28 mouse cellular contexts compared by ENCODE assay signal in genomic region chr2:147053229-147053892, GRCm38 (mm10). TPM values are rescaled to one million over a fixed set of nuclear protein-coding genes. Genes with fewer than 3 reads are reported as not detected.
DNase-seq lines count a peak whose midpoint lies in the region; ATAC-seq and TF ChIP-seq lines count a peak whose summit lies in the region.
"Had no signal": no experiment of that assay in that cellular context is flagged by ENCODE, and none has a peak within 500 bp of the region (broad histone marks: within the 10 kb centered on the region; RNA-seq: fewer than 3 reads in every experiment).

No protein-coding gene starts in this region.

- H3K9me3 ChIP-seq in liver, embryonic 12.5 days (replicated peaks): no peaks in the 10 kb centered on the region
- H3K9me3 ChIP-seq in intestine, embryonic 15.5 days: no peaks in the 10 kb centered on the region
- no peaks in the 10 kb centered on the region for H3K9me3 ChIP-seq in intestine, postnatal 0 days (ENCODE audit: control insufficient read depth)
- H3K9me3 ChIP-seq: embryonic facial prominence, embryonic 10.5 days; embryonic facial prominence, embryonic 12.5 days; forebrain, embryonic 13.5 days; forebrain, embryonic 15.5 days; G1E had no signal

- no peak overlapping the region for H3K4me2 ChIP-seq in liver, embryonic 12.5 days
- H3K4me2 ChIP-seq in intestine, embryonic 15.5 days (replicated peaks): no peak overlapping the region
- no peak overlapping the region for H3K4me2 ChIP-seq in intestine, postnatal 0 days (replicated peaks; ENCODE audit: low read depth)
- H3K4me2 ChIP-seq: embryonic facial prominence, embryonic 12.5 days; forebrain, embryonic 13.5 days; forebrain, embryonic 15.5 days had no signal

- no peak overlapping the region for H3K9ac ChIP-seq in liver, adult 2 months (ENCODE audit: low read depth, low read length)
- no peak overlapping the region for H3K9ac ChIP-seq in liver, embryonic 12.5 days
- no peak overlapping the region for H3K9ac ChIP-seq in intestine, embryonic 15.5 days
- H3K9ac ChIP-seq in intestine, postnatal 0 days (ENCODE audit: low read depth, low read length): no peak overlapping the region
- H3K9ac ChIP-seq: embryonic facial prominence, embryonic 12.5 days; forebrain, embryonic 13.5 days; forebrain, embryonic 15.5 days; forebrain, postnatal 0 days had no signal

- DNase-seq in liver, adult 2 months (ENCODE audit: extremely low read depth, low read depth, low spot score): peak; percentile 26
- peak; percentile 4 for DNase-seq in NIH3T3 (ENCODE audit: low read depth)
- DNase-seq in ovary, postnatal 36 days (ENCODE audit: low spot score): no peak
- DNase-seq in gastrocnemius, postnatal 10 days: no peak
- DNase-seq in left cerebral cortex, postnatal 4 days: no peak
- DNase-seq: adrenal gland, adult 2 months; adrenal gland, postnatal 10 days; adrenal gland, postnatal 25 days; B cell, adult 2 months; cerebellum, adult 11-12 months; cerebellum, adult 2 months; cerebellum, adult 9-10 months; cerebellum, postnatal 10 days; cerebellum, postnatal 25 days; forebrain, postnatal 0 days had no signal

- no peak for ATAC-seq in liver, embryonic 12.5 days
- peak; percentile 82 for ATAC-seq in intestine, embryonic 15.5 days
- ATAC-seq in intestine, postnatal 0 days: peak; percentile 87
- ATAC-seq: CD4-positive, CD25-positive, alpha-beta regulatory T cell, adult 4 months; forebrain, embryonic 13.5 days; forebrain, embryonic 15.5 days; forebrain, postnatal 0 days had no signal

- peaks cover 60% of the 10 kb centered on the region for H3K36me3 ChIP-seq in liver, adult 2 months (ENCODE audit: control insufficient read depth, insufficient read depth, low read length)
- peaks cover 65% of the 10 kb centered on the region for H3K36me3 ChIP-seq in liver, embryonic 12.5 days
- peaks cover 4% of the 10 kb centered on the region; the same call in 1 of the 2 replicates for H3K36me3 ChIP-seq in intestine, embryonic 15.5 days
- peaks cover 48% of the 10 kb centered on the region for H3K36me3 ChIP-seq in intestine, postnatal 0 days (ENCODE audit: control insufficient read depth, insufficient read depth)

- WGBS in liver, adult 2 months: 41% methylated on average over 2 of the region's 2 CpGs
- 75% methylated on average over 2 of the region's 2 CpGs for WGBS in liver, embryonic 12.5 days (ENCODE audit: insufficient replicate concordance)
- WGBS in intestine, embryonic 15.5 days: 65% methylated on average over 2 of the region's 2 CpGs
- WGBS in intestine, postnatal 0 days: 50% methylated on average over 2 of the region's 2 CpGs

- no peak for TF ChIP-seq POLR2A in liver, adult 2 months (IDR thresholded peaks at IDR 0.05; ENCODE audit: extremely low read depth, insufficient read depth, low read length)

- H3K27ac ChIP-seq in liver, adult 2 months (replicated peaks; ENCODE audit: insufficient read depth, low read depth, low read length): no peak overlapping the region
- H3K27ac ChIP-seq in liver, embryonic 12.5 days: no peak overlapping the region
- H3K27ac ChIP-seq in intestine, embryonic 15.5 days: no peak overlapping the region
- H3K27ac ChIP-seq in intestine, postnatal 0 days (ENCODE audit: low read depth, low read length): no peak overlapping the region; the same call in 1 of the 2 replicates
- H3K27ac ChIP-seq: embryonic facial prominence, embryonic 10.5 days; embryonic facial prominence, embryonic 12.5 days; forebrain, embryonic 13.5 days; forebrain, embryonic 15.5 days had no signal

- H3K79me2 ChIP-seq in liver, adult 2 months (ENCODE audit: control insufficient read depth, insufficient read depth, low read length): no peaks in the 10 kb centered on the region; the same call in 1 of the 2 replicates

- H3K4me1 ChIP-seq in liver, adult 2 months (ENCODE audit: control insufficient read depth, insufficient read depth, low read length): no peaks in the 10 kb centered on the region
- H3K4me1 ChIP-seq in liver, embryonic 12.5 days: no peaks in the 10 kb centered on the region
- no peaks in the 10 kb centered on the region for H3K4me1 ChIP-seq in intestine, embryonic 15.5 days (replicated peaks)
- H3K4me1 ChIP-seq in intestine, postnatal 0 days (replicated peaks; ENCODE audit: control insufficient read depth, insufficient read depth, low read length): no peaks in the 10 kb centered on the region; the same call in 1 of the 2 replicates
- H3K4me1 ChIP-seq: embryonic facial prominence, embryonic 10.5 days; embryonic facial prominence, embryonic 12.5 days; forebrain, embryonic 13.5 days; forebrain, embryonic 15.5 days had no signal

- H3K27me3 ChIP-seq in liver, adult 2 months (ENCODE audit: control insufficient read depth, insufficient read depth, low read length): no peaks in the 10 kb centered on the region
- no peaks in the 10 kb centered on the region for H3K27me3 ChIP-seq in liver, embryonic 12.5 days (replicated peaks)
- no peaks in the 10 kb centered on the region for H3K27me3 ChIP-seq in intestine, embryonic 15.5 days (replicated peaks)
- no peaks in the 10 kb centered on the region for H3K27me3 ChIP-seq in intestine, postnatal 0 days (replicated peaks; ENCODE audit: control insufficient read depth, insufficient read depth, low read length)
- H3K27me3 ChIP-seq: CH12.LX; embryonic facial prominence, embryonic 12.5 days; forebrain, embryonic 13.5 days; forebrain, embryonic 15.5 days had no signal

- TF ChIP-seq CTCF in liver, adult 2 months (IDR thresholded peaks at IDR 0.05; ENCODE audit: low read depth, low read length): no peak
- TF ChIP-seq CTCF in intestine, postnatal 0 days (IDR thresholded peaks at IDR 0.05; ENCODE audit: low read depth): no peak

- intact Hi-C loops in left cerebral cortex, postnatal 4 days (cut with DNase I): no loop called here

- no peak overlapping the region for H3K4me3 ChIP-seq in liver, adult 2 months (ENCODE audit: insufficient read depth, low read depth, low read length)
- H3K4me3 ChIP-seq in liver, embryonic 12.5 days: no peak overlapping the region
- H3K4me3 ChIP-seq in intestine, embryonic 15.5 days (replicated peaks): no peak overlapping the region
- no peak overlapping the region for H3K4me3 ChIP-seq in intestine, postnatal 0 days (ENCODE audit: low read depth, low read length)
- H3K4me3 ChIP-seq: embryonic facial prominence, embryonic 10.5 days; embryonic facial prominence, embryonic 12.5 days; forebrain, embryonic 13.5 days; forebrain, embryonic 15.5 days had no signal

RNA-seq across cellular contexts. Expression of gene Nkx2-4, which starts 31.9 kb away (rescaled TPM):
- total RNA-seq in liver, adult 2 months (2014; rRNA removed): not detected in 2 replicates
- polyA plus RNA-seq in liver, adult 2 months (2012; rRNA removed): not detected in 2 replicates
- polyA plus RNA-seq in liver, embryonic 12.5 days (2016; fragmentation: Nextera tagmentation; extraction: Ambion mirVana): not detected in 2 replicates
- polyA plus RNA-seq in intestine, embryonic 15.5 days (2015; fragmentation: Nextera tagmentation; extraction: Ambion mirVana): not detected in 2 replicates
- polyA plus RNA-seq in intestine, postnatal 0 days (2015; fragmentation: Nextera tagmentation; extraction: Ambion mirVana): not detected in 2 replicates
- not detected for total RNA-seq in gastrocnemius, postnatal 10 days (2021)
- total RNA-seq in left cerebral cortex, postnatal 4 days (2021): not detected
- total RNA-seq: adrenal gland, adult 2 months; adrenal gland, postnatal 10 days; adrenal gland, postnatal 25 days; adrenal gland, postnatal 4 days; CH12.LX had no signal
- polyA plus RNA-seq: adrenal gland, adult 2 months; CD4-positive, CD25-positive, alpha-beta regulatory T cell, adult 4 months; cerebellum, adult 2 months; cortical plate, adult 2 months; embryonic facial prominence, embryonic 14.5 days; G1E had no signal

RNA-seq across cellular contexts. Expression of gene Xrn2, which starts 40.6 kb away (rescaled TPM):
- total RNA-seq in liver, adult 2 months (2014; rRNA removed): 35.8 and 57.9 TPM in 2 replicates
- polyA plus RNA-seq in liver, adult 2 months (2012; rRNA removed): 13.5 and 14.5 TPM in 2 replicates
- polyA plus RNA-seq in liver, embryonic 12.5 days (2016; fragmentation: Nextera tagmentation; extraction: Ambion mirVana): 52.0 and 52.9 TPM in 2 replicates
- 70.3 and 77.6 TPM in 2 replicates for polyA plus RNA-seq in intestine, embryonic 15.5 days (2015; fragmentation: Nextera tagmentation; extraction: Ambion mirVana)
- polyA plus RNA-seq in intestine, postnatal 0 days (2015; fragmentation: Nextera tagmentation; extraction: Ambion mirVana): 46.4 and 50.0 TPM in 2 replicates
- total RNA-seq in gastrocnemius, postnatal 10 days (2021): 10 to 100 TPM; 23.0 to 27.6 TPM
- 10 to 100 TPM; 92.3 to 94.5 TPM for total RNA-seq in left cerebral cortex, postnatal 4 days (2021)

Comparison
In these comparisons a context has a peak if more than half of its experiments do, and no peak if none do; other contexts are left out.
1. DNase-seq: peak in liver, adult 2 months (single experiment) and NIH3T3 (single experiment); none in ovary, postnatal 36 days (single experiment), gastrocnemius, postnatal 10 days (single experiment) and left cerebral cortex, postnatal 4 days (single experiment).